Mouse (Mus musculus) left cerebral cortex, postnatal 25 days (tissue): ENCODE measurements around the gene Nacad. TPM values are rescaled to one million over a fixed set of nuclear protein-coding genes. Genes with fewer than 3 reads are reported as not detected.

Experiments
- total RNA-seq, 2 experiments: library from RNA; stranded (reverse); gene quantifications; 2 replicates each; pipeline ENCODE4 v1.2.3; 2021

Nacad gene
- total RNA-seq, 2 experiments from 2014 or later, result 42.4 to 46.6 TPM

Other genes with a start within 250 kb of the Nacad start
- gene Zmiz2, start 217.0 kb downstream of the Nacad start, total RNA-seq, result 100 to 1,000 TPM; 215 to 216 TPM
- gene Ppia, start 190.6 kb downstream of the Nacad start, total RNA-seq, result 1,000 to 10,000 TPM; 1,922 to 2,079 TPM
- gene H2afv, start 161.6 kb downstream of the Nacad start, total RNA-seq, result 10 to 100 TPM; 32.3 to 32.6 TPM
- gene Purb, start 130.1 kb downstream of the Nacad start, total RNA-seq, result 100 to 1,000 TPM; 294 to 301 TPM
- gene Myo1g, start 85.1 kb downstream of the Nacad start, total RNA-seq, result 1 to 10 TPM in 1 of 2 experiments, under 1 TPM in 1; 0.32 to 1.3 TPM
- gene Ccm2, start 59.2 kb downstream of the Nacad start, total RNA-seq, result 10 to 100 TPM; 57.6 to 63.5 TPM
- gene Tbrg4, start 20.0 kb upstream of the Nacad start, total RNA-seq, result 10 to 100 TPM; 47.0 to 49.6 TPM
- gene Wap, start 32.6 kb upstream of the Nacad start, total RNA-seq, result not detected
- gene Ramp3, start 52.5 kb upstream of the Nacad start, total RNA-seq, result 10 to 100 TPM; 17.6 to 18.1 TPM
- gene Gm11983, start 231.6 kb upstream of the Nacad start, total RNA-seq, result not detected